Mouse (Mus musculus): ENCODE results near the gene Lamc2. TPM values are rescaled to one million over a fixed set of nuclear protein-coding genes. Genes with fewer than 3 reads are reported as not detected.
"Not testable (repeated sequence)": the region's sequence is repeated elsewhere in the genome, so short reads cannot be mapped to it uniquely, and the experiment has no call there.

Gene Lamc2
- polyA plus RNA-seq, 1 experiment from 2014 or later: 14.3 TPM

DNA sequence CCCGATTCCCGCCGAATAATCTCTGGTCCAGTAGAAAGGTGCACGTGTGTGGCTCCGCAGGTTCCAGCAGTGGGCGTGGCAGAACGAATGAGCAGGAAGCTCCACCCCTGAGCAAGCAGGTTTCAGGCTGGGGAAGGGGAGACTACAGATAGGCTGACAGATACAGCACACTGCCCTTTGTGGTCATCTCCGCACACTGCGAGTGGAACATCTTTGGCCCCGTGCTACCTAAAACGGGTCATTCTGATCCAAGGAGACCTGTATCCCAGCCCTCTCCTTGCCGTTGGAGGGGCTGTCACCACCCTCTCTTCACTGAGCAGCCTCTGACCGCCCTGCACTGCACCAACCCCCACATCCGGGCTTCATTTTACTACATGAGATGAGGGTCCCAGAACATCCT is 103.0 kb downstream of the Lamc2 start:
- H3K36me3 ChIP-seq (ENCODE audit: control insufficient read depth, insufficient read depth, low read length); H3K4me1 ChIP-seq (ENCODE audit: control insufficient read depth, insufficient read depth, low read length); H3K9me3 ChIP-seq (ENCODE audit: control insufficient read depth, low read depth, low read length); H3K4me2 ChIP-seq (replicated peaks; ENCODE audit: low read depth, low read length); ATAC-seq (ENCODE audit: insufficient number of reproducible peaks, insufficient read depth, low FRiP score, low read depth); H3K27me3 ChIP-seq (ENCODE audit: control insufficient read depth, insufficient read depth, low read length); H3K9ac ChIP-seq (replicated peaks; ENCODE audit: low read depth, low read length); H3K4me3 ChIP-seq (ENCODE audit: low read depth, low read length); H3K27ac ChIP-seq (ENCODE audit: low read length): not testable (repeated sequence)
- WGBS: 87% methylated on average over 7 of the region's 14 CpGs

DNA sequence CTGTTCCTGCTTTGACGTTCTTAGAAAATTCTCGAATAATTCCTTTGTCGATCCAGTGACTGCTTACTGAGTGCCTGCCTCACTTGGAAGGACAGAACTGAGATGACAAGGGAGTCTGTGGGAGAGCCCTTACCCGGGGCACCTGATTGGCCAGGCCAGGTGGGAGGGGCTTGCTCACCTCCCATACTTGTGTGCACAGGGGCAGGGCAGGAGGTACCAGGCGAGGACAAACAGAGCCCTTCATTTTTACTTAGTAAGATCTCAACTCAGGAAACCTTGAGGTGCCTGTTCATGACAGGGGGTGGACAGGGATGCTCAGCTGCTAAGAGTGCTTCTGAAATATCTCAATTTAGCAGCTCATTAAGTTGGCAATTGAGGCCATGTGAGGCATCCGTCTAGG is 110.3 kb downstream of the Lamc2 start:
- Histone ChIP-seq H3K27me3 (ENCODE audit: control insufficient read depth, insufficient read depth, low read length) (peaks cover 3% of the 10 kb centered on the region), H3K4me3 (ENCODE audit: low read depth, low read length) (no peak overlapping the region), H3K9ac (replicated peaks; ENCODE audit: low read depth, low read length) (no peak overlapping the region), H3K4me2 (replicated peaks; ENCODE audit: low read depth, low read length) (no peak overlapping the region), H3K9me3 (ENCODE audit: control insufficient read depth, low read depth, low read length) (no peaks in the 10 kb centered on the region), H3K36me3 (ENCODE audit: control insufficient read depth, insufficient read depth, low read length) (no peaks in the 10 kb centered on the region), H3K27ac (ENCODE audit: low read length) (no peak overlapping the region), H3K4me1 (ENCODE audit: control insufficient read depth, insufficient read depth, low read length) (peaks cover 4% of the 10 kb centered on the region; the same call in 1 of the 2 replicates)
- ATAC-seq (ENCODE audit: insufficient number of reproducible peaks, insufficient read depth, low FRiP score, low read depth): no peak
- WGBS: 57% methylated on average over 6 of the region's 6 CpGs

DNA sequence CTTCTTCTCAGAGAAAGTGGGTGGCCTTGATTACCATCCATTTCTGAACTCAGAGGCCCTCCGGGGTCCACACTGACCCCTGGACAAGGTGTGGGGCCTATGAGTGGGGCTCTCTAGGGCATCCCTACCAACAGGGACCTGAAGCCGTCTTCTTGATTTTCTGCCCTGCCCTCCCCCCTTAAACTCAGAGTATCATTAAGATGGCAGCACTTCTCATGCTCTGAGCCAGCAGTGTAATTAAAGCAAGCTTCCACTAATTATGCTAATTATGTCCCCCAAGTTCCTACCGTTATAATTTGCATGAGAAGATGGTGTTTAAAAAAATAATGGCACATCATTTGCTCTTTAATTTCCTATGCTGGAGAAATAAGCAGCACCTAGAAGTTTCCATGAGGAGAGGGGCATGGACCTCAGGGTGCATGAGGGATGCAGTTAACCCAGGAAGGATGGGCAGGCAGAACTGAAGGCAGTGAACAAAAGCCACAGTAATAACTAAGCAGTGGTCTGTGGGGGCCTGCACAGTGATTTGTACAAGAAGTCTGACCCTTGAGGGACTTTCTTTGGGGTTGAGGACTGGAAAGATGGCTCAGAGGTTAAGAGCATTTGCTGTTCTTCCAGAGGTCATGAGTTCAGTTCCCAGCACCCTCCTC is 111.0 kb downstream of the Lamc2 start:
- ATAC-seq (ENCODE audit: insufficient number of reproducible peaks, insufficient read depth, low FRiP score, low read depth): no peak
- WGBS: 70% methylated on average over 3 of the region's 3 CpGs
- H3K27ac ChIP-seq (ENCODE audit: low read length): no peak overlapping the region

DNA sequence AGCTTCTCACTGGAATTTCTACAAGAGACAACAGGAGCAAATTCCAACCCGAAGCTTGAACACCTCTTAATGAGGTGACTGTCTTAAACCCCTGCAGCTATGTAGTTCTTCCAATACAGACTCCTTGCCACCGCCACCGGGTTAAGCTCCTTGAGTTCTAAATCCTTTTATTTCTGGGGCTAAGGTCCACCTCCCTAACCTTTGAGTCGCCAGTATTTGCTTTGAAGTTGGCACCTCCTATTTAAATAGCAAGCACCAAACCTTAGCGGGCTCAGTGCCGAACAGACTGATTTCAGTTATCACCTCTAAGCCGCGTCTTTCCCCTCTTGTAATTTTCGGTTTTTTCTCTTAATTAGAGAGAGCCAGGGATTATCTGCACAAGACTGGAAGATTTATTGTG is 112.8 kb downstream of the Lamc2 start:
- Histone ChIP-seq H3K27me3 (ENCODE audit: control insufficient read depth, insufficient read depth, low read length) (peaks cover 3% of the 10 kb centered on the region), H3K36me3 (ENCODE audit: control insufficient read depth, insufficient read depth, low read length) (no peaks in the 10 kb centered on the region), H3K4me1 (ENCODE audit: control insufficient read depth, insufficient read depth, low read length) (peaks cover 4% of the 10 kb centered on the region; the same call in 1 of the 2 replicates), H3K4me2 (replicated peaks; ENCODE audit: low read depth, low read length) (no peak overlapping the region), H3K4me3 (ENCODE audit: low read depth, low read length) (no peak overlapping the region), H3K27ac (ENCODE audit: low read length) (no peak overlapping the region), H3K9me3 (ENCODE audit: control insufficient read depth, low read depth, low read length) (no peaks in the 10 kb centered on the region), H3K9ac (replicated peaks; ENCODE audit: low read depth, low read length) (no peak overlapping the region)
- 15% methylated on average over 9 of the region's 9 CpGs for WGBS
- no peak for ATAC-seq (ENCODE audit: insufficient number of reproducible peaks, insufficient read depth, low FRiP score, low read depth)

More for the DNA sequence above, 111.0 kb downstream of the Lamc2 start:
- H3K36me3 ChIP-seq (ENCODE audit: control insufficient read depth, insufficient read depth, low read length): no peaks in the 10 kb centered on the region
- peaks cover 3% of the 10 kb centered on the region for H3K27me3 ChIP-seq (ENCODE audit: control insufficient read depth, insufficient read depth, low read length)
- no peaks in the 10 kb centered on the region for H3K9me3 ChIP-seq (ENCODE audit: control insufficient read depth, low read depth, low read length)
- H3K4me1 ChIP-seq (ENCODE audit: control insufficient read depth, insufficient read depth, low read length): peaks cover 4% of the 10 kb centered on the region; the same call in 1 of the 2 replicates
- H3K4me2 ChIP-seq (replicated peaks; ENCODE audit: low read depth, low read length): no peak overlapping the region
- no peak overlapping the region for H3K9ac ChIP-seq (replicated peaks; ENCODE audit: low read depth, low read length)
- H3K4me3 ChIP-seq (ENCODE audit: low read depth, low read length): no peak overlapping the region

Other genes starting within 250 kb of the Lamc2 start
- 3.0 and 3.8 TPM in 2 replicates for gene Nmnat2, start 231.5 kb downstream of the Lamc2 start, polyA plus RNA-seq (2014; fragmentation: Nextera tagmentation; extraction: Ambion mirVana)
- 104 and 111 TPM in 2 replicates for gene Lamc1, start 146.3 kb upstream of the Lamc2 start, polyA plus RNA-seq (2014; fragmentation: Nextera tagmentation; extraction: Ambion mirVana)
- 0.20 and 0.38 TPM in 2 replicates for gene Shcbp1l, start 238.7 kb upstream of the Lamc2 start, polyA plus RNA-seq (2014; fragmentation: Nextera tagmentation; extraction: Ambion mirVana)